Mouse (Mus musculus) CH12F3 (cell line): ENCODE results near the gene Rcan1.
"Not testable (repeated sequence)": the region's sequence is repeated elsewhere in the genome, so short reads cannot be mapped to it uniquely, and the experiment has no call there.

Experiments
- in situ Hi-C: fragments of 300-500 bp; cut with MboI; formaldehyde crosslinking; loops from 2 replicates; pipeline ENCODE4 v1.14.3; 2020; ENCODE audit warnings: low sequenced_read_pairs

Gene Rcan1

GRCm38 (mm10) chr16:92441203-92441602, 29.5 kb downstream of the Rcan1 start:
- in situ Hi-C loops = loop anchor here (10.0 kb wide), 1 partner anchor 96 kb away; no protein-coding TSS in a partner anchor

- in situ Hi-C loops = loop anchor here (10.0 kb wide), 1 partner anchor 95 kb away; no protein-coding TSS in a partner anchor
Measured at GRCm38 (mm10) chr16:92440229-92440628, 30.4 kb downstream of the Rcan1 start.

- in situ Hi-C loops = loop anchor here (10.0 kb wide), 1 partner anchor 95 kb away; no protein-coding TSS in a partner anchor
Measured at GRCm38 (mm10) chr16:92439775-92440174, 30.9 kb downstream of the Rcan1 start.

- in situ Hi-C loops = no loop called here
Measured at GRCm38 (mm10) chr16:92435431-92435985, 35.2 kb downstream of the Rcan1 start.

- in situ Hi-C loops = no loop called here
Measured at GRCm38 (mm10) chr16:92433176-92433575, 37.5 kb downstream of the Rcan1 start.

- in situ Hi-C loops = no loop called here
Measured at GRCm38 (mm10) chr16:92430731-92431130, 39.9 kb downstream of the Rcan1 start.

GRCm38 (mm10) chr16:92428197-92428950, 42.3 kb downstream of the Rcan1 start:
- in situ Hi-C loops = no loop called here

GRCm38 (mm10) chr16:92426708-92427107, 44.0 kb downstream of the Rcan1 start:
- in situ Hi-C loops = no loop called here

- in situ Hi-C loops = no loop called here
Measured at GRCm38 (mm10) chr16:92425875-92426274, 44.8 kb downstream of the Rcan1 start.

- in situ Hi-C loops = no loop called here
Measured at GRCm38 (mm10) chr16:92423363-92423762, 47.3 kb downstream of the Rcan1 start.

- in situ Hi-C loops = no loop called here
Measured at GRCm38 (mm10) chr16:92422435-92423362, 48.0 kb downstream of the Rcan1 start.

GRCm38 (mm10) chr16:92421147-92421934, 49.3 kb downstream of the Rcan1 start:
- in situ Hi-C loops = no loop called here

GRCm38 (mm10) chr16:92420641-92421040, 50.0 kb downstream of the Rcan1 start:
- in situ Hi-C loops = no loop called here

GRCm38 (mm10) chr16:92419099-92419498, 51.6 kb downstream of the Rcan1 start:
- in situ Hi-C loops = no loop called here

GRCm38 (mm10) chr16:92417267-92417666, 53.4 kb downstream of the Rcan1 start:
- in situ Hi-C loops = no loop called here

GRCm38 (mm10) chr16:92415702-92416118, 55.0 kb downstream of the Rcan1 start:
- in situ Hi-C loops = no loop called here

GRCm38 (mm10) chr16:92415038-92415437, 55.6 kb downstream of the Rcan1 start:
- in situ Hi-C loops = not testable (repeated sequence)

GRCm38 (mm10) chr16:92412888-92413287, 57.8 kb downstream of the Rcan1 start:
- in situ Hi-C loops = no loop called here

GRCm38 (mm10) chr16:92411981-92412706, 58.5 kb downstream of the Rcan1 start:
- in situ Hi-C loops = no loop called here

- in situ Hi-C loops = no loop called here
Measured at GRCm38 (mm10) chr16:92410344-92410743, 60.3 kb downstream of the Rcan1 start.
